Mouse (Mus musculus) neural tube, embryonic 15.5 days (tissue): Measurements from ENCODE around the gene Gm10974. TPM values are rescaled to one million over a fixed set of nuclear protein-coding genes. Genes with fewer than 3 reads are reported as not detected.

Source experiments
- ATAC-seq: fragments of 200-750 bp; cut with Nextera tagmentation; 2 replicates; pipeline ENCODE4 v1.8.0; 2017; ENCODE audit warnings: mild to moderate bottlenecking, moderate TSS enrichment, moderate library complexity; ENCODE audit not compliant: low FRiP score
- H3K27ac ChIP-seq: fragments of 300-500 bp; sonication (generic); replicated peaks from 2 replicates; pipeline ENCODE4 v1.5.1; 2015; ENCODE audit warnings: mild to moderate bottlenecking, inconsistent platforms
- H3K27me3 ChIP-seq: fragments of 300-500 bp; sonication (generic); replicated peaks from 2 replicates; pipeline ENCODE4 v1.6.1; 2015; ENCODE audit warnings: inconsistent platforms
- H3K36me3 ChIP-seq: fragments of 300-500 bp; sonication (generic); 2 replicates; pipeline ENCODE4 v1.6.1; 2015; ENCODE audit warnings: inconsistent platforms
- H3K4me1 ChIP-seq: fragments of 300-500 bp; sonication (generic); 2 replicates; pipeline ENCODE4 v1.6.1; 2015; ENCODE audit warnings: inconsistent platforms
- H3K4me2 ChIP-seq: fragments of 300-500 bp; sonication (generic); 2 replicates; pipeline ENCODE4 v1.6.1; 2015; ENCODE audit warnings: inconsistent platforms, mild to moderate bottlenecking, moderate library complexity
- H3K4me3 ChIP-seq: fragments of 300-500 bp; sonication (generic); replicated peaks from 2 replicates; pipeline ENCODE4 v1.5.1; 2015; ENCODE audit warnings: mild to moderate bottlenecking, inconsistent platforms
- H3K9ac ChIP-seq: fragments of 300-500 bp; sonication (generic); replicated peaks from 2 replicates; pipeline ENCODE4 v1.6.1; 2015; ENCODE audit warnings: mild to moderate bottlenecking, inconsistent platforms
- H3K9me3 ChIP-seq: fragments of 300-500 bp; sonication (generic); replicated peaks from 2 replicates; pipeline ENCODE4 v1.6.1; 2016; ENCODE audit warnings: inconsistent platforms
- WGBS: fragments of 180-500 bp; shearing (Covaris S2); methylation state at CpG from one replicate; pipeline ENCODE4 v1.1.7; 2015; ENCODE audit warnings: mixed read lengths; 5-methylcytosine and 5-hydroxymethylcytosine counted together
- polyA plus RNA-seq: library from polyadenylated mRNA; unstranded; fragments of >200 nt; fragmentation: Nextera tagmentation; extraction: Ambion mirVana; gene quantifications from 2 replicates; pipeline ENCODE4 v1.2.1, GENCODE M21; 2015

Gene Gm10974
- polyA plus RNA-seq = not detected in 2 replicates

DNA sequence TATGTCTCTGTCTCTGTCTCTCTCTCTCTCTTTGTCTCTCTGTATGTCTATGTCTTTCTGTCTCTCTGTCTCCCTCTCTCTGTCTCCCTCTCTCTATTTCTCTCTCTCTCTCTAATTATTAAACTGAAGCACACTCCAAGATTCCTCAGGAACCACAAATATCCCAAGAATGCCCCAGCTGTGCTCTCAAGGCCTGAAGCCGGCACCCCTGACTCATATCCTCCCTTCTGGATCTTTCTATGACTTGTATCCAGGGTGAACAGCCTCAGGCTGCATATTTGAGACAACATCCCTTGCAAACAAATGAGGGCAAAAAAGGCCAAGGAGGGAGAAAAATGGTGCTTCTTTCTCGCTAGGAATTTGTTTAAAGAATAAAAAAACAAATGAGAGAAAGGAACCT is at the start of gene Gm10974:
Gene Gm10974, plus strand, starts transcription at position 2 of the 400 bp plus-strand sequence.
- Histone ChIP-seq H3K27ac (no peak within 1 kb of the TSS), H3K36me3 (no peaks in the 10 kb centered on the region), H3K9ac (no peak within 1 kb of the TSS), H3K9me3 (no peaks in the 10 kb centered on the region), H3K27me3 (no peaks in the 10 kb centered on the region), H3K4me1 (no peaks in the 10 kb centered on the region), H3K4me2 (no peak within 1 kb of the TSS), H3K4me3 (no peak within 1 kb of the TSS)
- ATAC-seq = no peak
- WGBS = 68% methylated on average over 2 of the region's 2 CpGs

DNA sequence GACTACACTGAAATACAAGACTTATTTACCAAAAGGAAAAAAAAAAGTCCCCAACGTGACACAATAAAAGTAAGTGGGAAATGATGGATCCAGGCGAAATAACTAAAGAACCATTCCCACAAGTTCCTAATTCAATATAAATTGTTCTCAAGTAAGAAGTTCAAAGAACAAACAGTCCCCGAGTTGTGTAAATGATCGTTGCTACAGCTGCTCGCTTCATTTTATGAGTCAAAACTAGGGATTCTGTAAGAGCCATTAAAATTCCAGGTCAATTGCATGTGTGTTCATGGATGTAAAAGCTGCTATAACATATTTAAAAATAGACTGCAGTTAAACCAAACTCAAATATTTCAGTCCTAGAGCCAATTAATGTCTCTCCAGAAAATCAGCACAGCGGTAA is 47.6 kb upstream of the Gm10974 start:
- 84% methylated on average over 6 of the region's 6 CpGs for WGBS
- H3K4me1 ChIP-seq = peaks cover 6% of the 10 kb centered on the region
- no peak for ATAC-seq

DNA sequence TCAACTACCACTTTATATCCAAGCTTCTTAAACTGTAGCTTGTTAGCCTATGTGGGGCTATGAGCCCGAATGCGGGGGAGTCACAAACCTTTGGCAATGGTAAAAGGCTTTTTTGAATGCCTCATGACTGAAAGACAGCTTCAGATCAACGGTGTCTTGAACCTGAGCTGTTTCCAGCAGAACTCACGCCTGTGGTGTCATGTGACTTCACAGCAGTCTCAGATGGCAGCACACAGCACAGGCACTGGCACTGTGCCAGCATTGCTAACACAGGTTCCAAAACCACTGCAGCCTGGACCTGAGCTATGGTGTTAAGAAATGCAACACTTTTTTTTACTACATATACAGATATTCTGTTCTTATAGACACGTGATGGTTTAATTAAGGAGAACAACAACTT is 44.7 kb upstream of the Gm10974 start:
- Histone ChIP-seq H3K9ac (no peak overlapping the region), H3K4me2 (no peak overlapping the region), H3K27ac (no peak overlapping the region), H3K4me3 (no peak overlapping the region), H3K4me1 (peaks cover 6% of the 10 kb centered on the region), H3K27me3 (no peaks in the 10 kb centered on the region), H3K9me3 (no peaks in the 10 kb centered on the region), H3K36me3 (no peaks in the 10 kb centered on the region)
- 53% methylated on average over 5 of the region's 5 CpGs for WGBS
- no peak for ATAC-seq

More for the DNA sequence above, 47.6 kb upstream of the Gm10974 start:
- H3K9me3 ChIP-seq = no peaks in the 10 kb centered on the region
- no peak overlapping the region for H3K9ac ChIP-seq
- H3K27me3 ChIP-seq = no peaks in the 10 kb centered on the region
- no peak overlapping the region for H3K4me2 ChIP-seq
- H3K27ac ChIP-seq = no peak overlapping the region
- H3K4me3 ChIP-seq = no peak overlapping the region
- H3K36me3 ChIP-seq = no peaks in the 10 kb centered on the region

DNA sequence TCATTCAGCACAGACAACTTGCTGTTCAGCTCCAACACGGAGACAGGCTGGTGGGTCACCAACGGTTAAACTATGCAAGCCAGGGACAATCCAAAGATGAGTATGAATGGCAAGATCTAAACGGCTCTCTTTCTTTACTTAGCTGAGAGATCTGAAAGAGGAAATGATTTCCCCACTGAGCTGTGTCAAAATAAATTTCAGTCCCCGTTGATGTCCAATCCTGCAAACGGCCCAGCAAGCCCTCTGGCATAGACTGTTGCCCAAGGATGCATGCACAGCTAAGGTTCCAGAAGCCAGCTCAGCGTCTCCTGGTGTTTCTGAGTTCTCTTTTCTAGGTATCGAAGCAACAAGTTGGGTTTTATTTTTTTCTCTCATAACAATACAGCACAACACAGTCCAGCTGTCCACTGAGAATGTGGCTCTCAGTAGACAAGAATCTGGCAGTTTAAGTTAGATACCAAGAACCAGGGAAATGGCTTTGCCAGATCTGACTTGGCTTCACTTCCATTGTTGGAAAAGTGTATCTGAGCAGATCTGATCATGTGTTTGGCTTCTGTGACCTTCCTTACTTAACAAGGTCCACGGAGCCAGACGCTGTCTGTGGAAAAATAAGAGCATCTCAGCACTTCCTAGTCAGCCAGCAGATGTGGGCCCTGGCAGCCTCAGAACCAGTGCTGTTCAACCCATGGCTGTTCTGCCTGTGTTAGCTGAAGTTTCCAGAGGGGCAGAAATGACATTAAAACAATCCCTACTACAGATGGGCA is 42.3 kb upstream of the Gm10974 start:
- no peaks in the 10 kb centered on the region for H3K9me3 ChIP-seq
- H3K9ac ChIP-seq = no peak overlapping the region
- peaks cover 6% of the 10 kb centered on the region for H3K4me1 ChIP-seq
- WGBS = 76% methylated on average over 9 of the region's 9 CpGs
- H3K27me3 ChIP-seq = no peaks in the 10 kb centered on the region
- no peak for ATAC-seq
- no peak overlapping the region for H3K4me3 ChIP-seq
- no peak overlapping the region for H3K4me2 ChIP-seq
- H3K27ac ChIP-seq = no peak overlapping the region
- H3K36me3 ChIP-seq = no peaks in the 10 kb centered on the region

DNA sequence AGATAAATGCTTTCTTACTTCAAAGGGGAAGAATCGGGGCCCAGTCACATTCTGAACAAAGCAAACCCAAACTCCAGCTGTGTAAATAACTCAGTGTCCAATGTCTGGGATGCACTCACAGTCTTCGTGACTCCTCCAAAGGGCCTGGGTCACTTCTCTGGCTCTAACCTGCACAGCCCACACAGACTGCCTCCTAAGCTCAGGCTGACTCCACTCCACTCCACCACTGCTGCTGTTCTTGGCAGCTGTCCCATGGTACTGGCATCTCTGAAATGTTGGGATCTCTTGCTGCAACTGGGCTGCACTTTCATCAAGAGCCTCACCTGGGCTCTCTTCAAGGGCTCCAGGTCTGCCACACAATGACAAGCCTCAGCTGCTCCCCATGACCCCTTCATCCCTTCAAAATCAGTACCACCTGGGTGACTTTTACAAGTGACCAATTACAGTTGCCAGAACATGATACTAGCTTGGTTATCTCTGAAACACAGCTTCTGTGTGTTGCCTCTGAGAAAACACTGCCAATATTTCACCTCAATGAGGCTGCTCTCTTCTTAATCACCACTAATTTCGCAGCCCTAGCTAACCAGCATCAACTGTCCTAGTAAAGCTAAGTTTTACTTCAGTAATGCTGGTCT is 40.2 kb upstream of the Gm10974 start:
- H3K4me2 ChIP-seq = no peak overlapping the region
- no peak overlapping the region for H3K9ac ChIP-seq
- H3K36me3 ChIP-seq = no peaks in the 10 kb centered on the region
- no peak for ATAC-seq
- no peaks in the 10 kb centered on the region for H3K9me3 ChIP-seq
- no peak overlapping the region for H3K27ac ChIP-seq
- H3K4me1 ChIP-seq = peaks cover 6% of the 10 kb centered on the region
- H3K4me3 ChIP-seq = no peak overlapping the region
- no peaks in the 10 kb centered on the region for H3K27me3 ChIP-seq
- WGBS = 59% methylated on average over 3 of the region's 3 CpGs

DNA sequence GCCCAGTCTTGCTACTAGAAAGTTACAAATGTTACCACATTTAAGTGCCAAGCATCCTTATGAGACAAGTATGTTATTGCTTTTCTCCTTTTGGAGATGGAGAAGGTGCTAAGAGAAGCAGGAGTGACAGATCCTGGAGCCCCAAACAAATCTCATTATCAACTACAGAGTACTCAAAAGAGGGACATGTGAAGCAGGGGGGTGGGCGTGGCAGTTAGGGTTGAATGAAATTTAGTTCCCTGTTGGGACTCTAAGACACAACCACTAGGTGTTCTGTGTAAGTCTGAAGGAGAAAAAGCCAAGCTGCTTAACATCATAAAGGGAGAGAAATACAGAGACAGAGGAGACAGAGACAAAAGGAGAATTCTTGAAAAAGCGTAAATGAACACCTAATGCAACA is 38.2 kb upstream of the Gm10974 start:
- no peak overlapping the region for H3K4me2 ChIP-seq
- no peak overlapping the region for H3K9ac ChIP-seq
- H3K4me1 ChIP-seq = no peaks in the 10 kb centered on the region
- no peak for ATAC-seq
- H3K9me3 ChIP-seq = no peaks in the 10 kb centered on the region
- 82% methylated on average over 2 of the region's 2 CpGs for WGBS
- H3K27ac ChIP-seq = no peak overlapping the region
- no peaks in the 10 kb centered on the region for H3K27me3 ChIP-seq
- no peaks in the 10 kb centered on the region for H3K36me3 ChIP-seq
- H3K4me3 ChIP-seq = no peak overlapping the region

DNA sequence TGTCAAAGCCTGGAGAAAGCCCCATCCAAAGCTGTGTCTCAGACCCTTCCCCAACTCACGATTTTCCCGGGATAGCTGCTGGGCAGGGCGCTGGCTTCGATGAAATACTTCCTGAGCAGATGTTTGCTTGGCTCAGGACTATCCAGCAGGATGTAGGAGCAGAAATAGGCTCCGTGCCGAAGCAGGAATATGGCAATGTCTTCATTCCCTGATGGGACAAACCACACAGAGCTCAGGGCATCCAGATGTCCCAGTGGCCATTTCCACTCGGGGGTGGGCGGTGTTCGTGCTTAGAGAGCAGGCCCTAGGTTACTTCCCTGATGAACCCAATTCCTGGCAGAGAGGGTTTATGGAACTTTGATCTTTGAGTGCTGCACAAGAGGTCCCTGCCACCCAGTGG is 35.1 kb upstream of the Gm10974 start:
- Histone ChIP-seq H3K4me2 (no peak overlapping the region), H3K9ac (no peak overlapping the region), H3K36me3 (no peaks in the 10 kb centered on the region), H3K9me3 (no peaks in the 10 kb centered on the region), H3K4me3 (no peak overlapping the region), H3K4me1 (no peaks in the 10 kb centered on the region), H3K27ac (no peak overlapping the region), H3K27me3 (no peaks in the 10 kb centered on the region)
- WGBS = 82% methylated on average over 9 of the region's 9 CpGs
- ATAC-seq = no peak

DNA sequence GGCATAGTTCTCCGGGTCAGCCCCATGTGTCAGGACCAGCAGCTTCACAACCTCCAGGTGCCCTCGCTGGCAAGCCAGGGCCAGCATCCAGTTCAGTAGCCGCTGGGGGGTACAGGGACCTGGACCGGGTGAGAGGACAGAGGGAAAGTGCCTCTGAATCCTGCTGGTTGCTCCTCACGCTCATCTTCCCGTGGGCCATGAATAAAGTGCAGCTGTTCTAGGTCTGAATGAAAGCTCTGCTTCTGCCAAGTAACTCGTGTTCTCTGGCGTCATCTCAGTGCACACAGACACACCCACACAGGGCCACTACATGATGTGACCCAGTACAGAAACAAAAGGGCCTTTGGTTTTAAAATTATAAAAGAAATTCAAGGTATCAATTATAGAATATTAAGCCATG is 33.4 kb upstream of the Gm10974 start:
- ATAC-seq = no peak
- H3K4me3 ChIP-seq = no peak overlapping the region
- H3K9ac ChIP-seq = no peak overlapping the region
- no peak overlapping the region for H3K4me2 ChIP-seq
- no peaks in the 10 kb centered on the region for H3K36me3 ChIP-seq
- no peaks in the 10 kb centered on the region for H3K9me3 ChIP-seq
- no peaks in the 10 kb centered on the region for H3K4me1 ChIP-seq
- 88% methylated on average over 8 of the region's 8 CpGs for WGBS
- no peak overlapping the region for H3K27ac ChIP-seq
- H3K27me3 ChIP-seq = no peaks in the 10 kb centered on the region

DNA sequence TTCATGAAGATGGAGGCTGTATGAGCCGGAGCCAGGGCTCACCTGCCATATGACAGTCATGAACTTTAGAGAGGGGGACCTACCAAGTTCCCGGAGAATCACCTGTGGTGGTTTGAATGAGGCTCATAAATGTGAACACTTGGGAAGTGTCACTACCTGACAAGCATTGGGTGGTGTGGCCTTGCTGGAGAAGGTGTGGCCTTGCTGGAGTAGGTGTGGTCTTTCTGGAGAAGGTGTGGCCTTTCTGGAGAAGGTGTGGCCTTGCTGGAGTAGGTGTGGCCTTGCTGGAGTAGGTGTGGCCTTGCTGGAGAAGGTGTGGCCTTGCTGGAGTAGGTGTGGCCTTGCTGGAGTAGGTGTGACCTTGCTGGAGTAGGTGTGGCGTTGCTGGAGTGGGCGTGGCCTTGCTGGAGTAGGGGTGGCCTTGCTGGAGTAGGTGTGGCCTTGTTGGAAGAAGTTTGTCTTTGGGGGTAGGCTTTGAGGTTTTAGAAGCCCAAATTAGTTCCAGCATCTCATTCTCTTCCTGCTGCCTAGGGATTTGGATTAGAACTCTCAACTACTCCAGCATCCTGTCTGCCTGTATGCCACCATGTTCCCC is 31.7 kb upstream of the Gm10974 start:
- H3K4me2 ChIP-seq = no peak overlapping the region
- no peaks in the 10 kb centered on the region for H3K4me1 ChIP-seq
- 92% methylated on average over 4 of the region's 4 CpGs for WGBS
- no peaks in the 10 kb centered on the region for H3K27me3 ChIP-seq
- H3K9ac ChIP-seq = no peak overlapping the region
- no peaks in the 10 kb centered on the region for H3K9me3 ChIP-seq
- no peak overlapping the region for H3K27ac ChIP-seq
- H3K36me3 ChIP-seq = no peaks in the 10 kb centered on the region
- no peak overlapping the region for H3K4me3 ChIP-seq
- ATAC-seq = no peak

DNA sequence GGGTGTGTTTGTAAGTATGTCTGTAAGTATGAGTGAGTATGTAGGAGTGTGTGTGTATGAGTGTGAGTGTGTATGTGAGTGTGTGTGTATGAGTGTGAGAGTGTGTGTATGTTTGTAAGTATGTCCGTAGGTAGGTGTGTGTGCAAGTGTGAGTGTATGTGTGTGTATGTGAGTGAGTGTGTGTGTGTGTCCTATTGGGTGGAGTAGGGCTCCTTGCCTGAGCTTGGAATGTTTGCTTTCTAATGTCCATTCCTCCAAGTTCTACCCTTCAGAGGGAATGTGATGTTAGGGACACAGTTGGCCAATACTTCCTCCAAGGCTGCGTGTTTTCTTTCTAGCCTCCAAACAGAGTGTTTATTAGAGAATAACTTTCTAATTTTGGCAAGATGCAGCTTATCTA is 28.8 kb upstream of the Gm10974 start:
- no peak overlapping the region for H3K9ac ChIP-seq
- no peak for ATAC-seq
- H3K27me3 ChIP-seq = no peaks in the 10 kb centered on the region
- WGBS = 94% methylated on average over 2 of the region's 2 CpGs
- H3K4me2 ChIP-seq = no peak overlapping the region
- H3K27ac ChIP-seq = no peak overlapping the region
- H3K9me3 ChIP-seq = no peaks in the 10 kb centered on the region
- H3K36me3 ChIP-seq = no peaks in the 10 kb centered on the region
- no peak overlapping the region for H3K4me3 ChIP-seq
- no peaks in the 10 kb centered on the region for H3K4me1 ChIP-seq

DNA sequence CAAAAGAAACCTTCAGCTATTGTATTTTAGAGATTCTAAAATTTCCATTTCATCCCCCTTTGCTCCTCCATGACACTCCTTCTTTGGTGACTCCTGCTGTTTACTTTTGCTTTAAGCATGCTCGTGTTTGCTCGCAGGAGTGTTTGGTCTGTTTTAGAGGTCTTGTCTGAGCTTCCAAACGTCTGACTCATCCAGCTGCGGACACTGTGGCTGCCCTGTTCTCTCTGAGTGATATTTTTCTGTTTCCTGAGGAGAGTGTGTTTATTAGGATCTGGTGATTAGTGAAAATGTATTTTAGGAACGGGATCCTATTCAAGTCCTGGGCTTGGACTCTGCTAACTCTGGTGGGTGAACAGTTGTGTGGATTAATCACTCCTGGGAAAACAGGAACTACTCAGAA is 26.1 kb upstream of the Gm10974 start:
- no peak for ATAC-seq
- H3K9ac ChIP-seq = no peak overlapping the region
- H3K9me3 ChIP-seq = no peaks in the 10 kb centered on the region
- H3K27me3 ChIP-seq = no peaks in the 10 kb centered on the region
- H3K36me3 ChIP-seq = no peaks in the 10 kb centered on the region
- no peaks in the 10 kb centered on the region for H3K4me1 ChIP-seq
- no peak overlapping the region for H3K27ac ChIP-seq
- no peak overlapping the region for H3K4me3 ChIP-seq
- H3K4me2 ChIP-seq = no peak overlapping the region
- 57% methylated on average over 5 of the region's 5 CpGs for WGBS

DNA sequence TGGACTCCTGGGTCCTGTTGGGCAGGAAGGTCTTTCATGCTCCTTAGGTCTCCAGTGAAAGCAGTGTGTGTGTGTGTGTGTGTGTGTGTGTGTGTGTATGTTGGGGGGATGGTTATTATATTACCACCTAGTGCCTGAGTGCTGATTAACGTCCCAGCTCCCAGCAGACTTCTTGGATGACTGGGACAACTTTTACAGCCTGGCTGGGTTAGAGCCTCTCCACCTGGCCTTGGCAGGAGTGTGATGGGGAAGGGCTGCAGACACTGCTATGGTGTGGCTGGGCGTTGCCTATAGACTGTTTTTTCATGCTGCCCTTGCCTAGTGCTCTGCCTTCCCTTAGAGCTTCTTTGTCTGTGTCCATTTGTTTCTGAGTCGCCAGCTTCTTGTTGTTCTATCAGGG is 25.7 kb upstream of the Gm10974 start:
- H3K9ac ChIP-seq = no peak overlapping the region
- H3K36me3 ChIP-seq = no peaks in the 10 kb centered on the region
- no peak overlapping the region for H3K27ac ChIP-seq
- no peaks in the 10 kb centered on the region for H3K4me1 ChIP-seq
- no peaks in the 10 kb centered on the region for H3K27me3 ChIP-seq
- H3K9me3 ChIP-seq = no peaks in the 10 kb centered on the region
- no peak for ATAC-seq
- H3K4me2 ChIP-seq = no peak overlapping the region
- WGBS = 48% methylated on average over 3 of the region's 3 CpGs
- no peak overlapping the region for H3K4me3 ChIP-seq
